Mouse (Mus musculus) right cerebral cortex, postnatal 25 days (tissue): Measurements from ENCODE around the gene Hnrnpa3.

Source experiments
- DNase-seq: peaks from one replicate; pipeline ENCODE4 v3.0.0; 2022

The Hnrnpa3 gene

DNA sequence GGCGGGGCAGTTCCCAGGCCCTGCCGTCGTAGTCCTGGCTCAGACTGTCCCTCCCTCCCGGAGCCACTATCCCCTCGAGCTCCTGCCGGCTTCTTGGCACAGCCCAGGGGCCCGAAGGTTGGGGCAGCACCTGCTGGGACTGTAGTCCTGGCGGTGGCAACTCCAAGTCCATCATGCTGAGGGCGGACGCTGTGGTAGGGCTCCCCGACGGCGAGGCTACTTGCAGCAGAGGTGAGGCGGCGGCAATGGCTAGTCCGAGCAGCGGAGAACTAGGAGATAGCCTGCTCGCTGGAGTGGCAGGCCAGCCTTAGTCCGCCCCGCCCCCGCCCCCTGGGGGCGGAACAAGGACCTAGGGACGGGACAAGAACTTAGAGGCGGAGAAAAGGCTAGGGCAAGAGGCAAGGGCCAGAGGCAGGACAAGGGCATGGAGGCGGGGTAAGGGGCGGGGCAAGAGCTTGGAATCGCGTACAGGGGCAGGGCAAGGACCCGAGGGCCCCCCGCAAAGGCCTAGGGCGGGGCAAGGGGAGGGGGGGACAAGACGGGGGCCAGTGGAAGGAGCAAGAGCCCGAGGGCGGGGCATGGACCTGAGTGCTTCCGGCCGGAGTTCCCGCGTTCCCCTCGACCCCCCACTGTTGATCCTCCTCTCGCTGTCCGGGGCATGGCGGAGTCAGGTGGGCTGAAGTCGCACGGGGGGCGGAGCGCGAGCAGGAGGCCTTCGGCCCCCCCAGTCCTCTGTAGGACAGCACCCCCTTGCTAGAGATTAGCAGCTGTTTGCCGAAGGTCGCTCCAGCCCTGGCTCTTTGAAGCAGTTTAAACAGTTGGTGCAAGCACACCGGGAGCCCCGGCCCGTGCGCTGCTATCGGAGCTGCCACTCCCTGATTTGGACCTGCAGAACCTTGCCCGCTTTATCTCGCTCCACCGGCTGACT lies 45.4 kb downstream of the Hnrnpa3 start, which contains the start of gene Nfe2l2:
Gene Nfe2l2 (minus strand): TSS at position 408 of the 928 bp plus-strand sequence.
- peak; percentile 75 for DNase-seq

DNA sequence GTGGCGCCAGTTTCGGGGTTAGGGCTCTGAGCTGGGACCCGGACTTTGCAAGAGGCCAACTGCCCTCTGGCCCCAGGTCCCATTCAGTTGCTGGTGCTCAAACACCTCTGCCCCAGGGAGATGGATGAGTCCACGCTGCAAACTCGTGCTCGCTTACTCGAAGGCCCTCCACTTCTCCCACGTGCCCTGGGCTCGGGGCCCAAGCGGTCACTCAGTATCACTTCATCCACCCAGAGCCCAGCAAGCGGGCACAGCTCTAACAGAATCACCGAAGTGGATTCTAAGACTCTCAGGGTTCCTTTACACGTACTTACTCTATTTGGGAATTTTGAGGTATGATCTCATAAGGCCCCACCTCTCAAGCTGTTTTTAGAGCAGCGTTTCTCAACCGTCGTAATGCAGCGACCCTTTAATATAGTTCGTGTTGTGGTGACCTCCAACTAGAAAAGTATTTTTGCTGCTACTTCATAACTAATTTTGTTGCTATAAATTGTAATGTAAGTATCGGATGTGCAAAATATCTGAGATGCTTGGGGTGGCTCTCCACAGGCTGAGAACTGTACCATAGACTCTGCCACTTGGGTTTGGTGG lies 46.2 kb downstream of the Hnrnpa3 start:
- DNase-seq: no peak

DNA sequence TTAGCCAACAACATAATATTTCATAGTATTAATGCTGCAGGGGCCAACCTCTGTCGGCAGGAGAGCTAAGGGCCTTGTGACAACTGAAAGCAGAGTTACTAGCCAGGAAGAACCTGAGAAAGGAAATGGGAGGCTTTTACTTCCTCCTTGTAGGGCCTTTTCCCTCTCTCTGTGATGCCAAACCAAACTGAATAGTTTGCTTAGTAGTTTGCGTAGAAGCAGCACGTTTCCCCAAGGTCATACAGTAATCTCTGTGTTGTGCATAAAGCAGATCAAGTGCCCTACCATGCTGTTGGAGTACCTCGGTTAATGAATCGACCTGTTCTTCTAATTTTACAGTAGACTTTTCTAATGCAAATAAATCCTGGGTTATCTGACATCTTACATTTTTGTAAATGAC lies 47.4 kb downstream of the Hnrnpa3 start:
- DNase-seq: no peak

DNA sequence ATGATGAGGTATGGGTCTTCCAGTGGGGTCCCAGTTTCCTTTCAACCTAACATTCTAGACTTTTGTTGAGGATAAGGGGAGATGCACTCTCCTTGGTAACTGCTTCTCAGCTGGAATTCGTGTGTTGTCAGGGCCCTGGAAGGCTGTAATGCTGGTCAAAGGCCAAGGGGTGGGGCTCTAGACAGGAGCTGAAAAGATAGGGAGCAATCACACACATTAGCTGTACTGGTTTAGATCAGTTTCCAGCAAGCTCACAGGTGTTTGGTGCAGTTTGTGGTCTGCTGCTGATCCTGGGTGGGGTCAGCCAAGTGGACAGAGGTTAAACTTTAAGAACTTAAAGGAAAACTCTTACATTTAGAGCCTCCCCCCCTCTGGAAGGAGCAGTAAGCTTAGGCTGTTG lies 48.4 kb downstream of the Hnrnpa3 start:
- DNase-seq: no peak

- no peak for DNase-seq
Observed at GRCm38 (mm10) chr2:75713083-75713482, 54.0 kb downstream of the Hnrnpa3 start.

DNA sequence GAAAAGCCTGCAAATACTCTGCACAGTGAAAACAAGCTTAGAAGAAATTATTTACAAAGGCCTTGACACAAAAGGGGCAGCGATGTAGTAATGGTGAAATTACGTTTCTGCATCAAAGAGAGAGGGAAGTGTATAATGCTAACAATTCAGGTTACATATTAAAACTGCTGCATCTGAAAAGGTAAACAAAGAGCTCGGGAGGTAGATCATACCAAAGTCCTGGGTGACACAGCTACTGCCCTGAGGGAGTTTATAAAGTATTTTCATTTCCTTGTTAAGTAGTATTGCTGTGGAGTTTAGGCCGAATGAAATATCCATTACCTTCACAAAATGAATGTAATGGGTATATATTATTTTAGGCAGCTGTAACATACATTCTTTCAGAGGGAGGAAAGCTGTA lies 55.7 kb downstream of the Hnrnpa3 start:
- DNase-seq: no peak

- DNase-seq: no peak
Observed at GRCm38 (mm10) chr2:75716046-75717016, 57.3 kb downstream of the Hnrnpa3 start.
